Mouse (Mus musculus) liver, embryonic 13.5 days (tissue): Measurements from ENCODE around the gene Nudt2. TPM values are rescaled to one million over a fixed set of nuclear protein-coding genes. Genes with fewer than 3 reads are reported as not detected.

Source experiments
- ATAC-seq: fragments of 200-750 bp; cut with Nextera tagmentation; 2 replicates; pipeline ENCODE4 v1.8.0; 2017; ENCODE audit warnings: low read depth, mild to moderate bottlenecking, moderate number of reproducible peaks, moderate library complexity
- DNase-seq: peaks from one replicate; pipeline ENCODE4 v3.0.0; 2022
- H3K27ac ChIP-seq: fragments of 300-500 bp; sonication (generic); 2 replicates; pipeline ENCODE4 v1.5.1; 2015; ENCODE audit warnings: moderate library complexity, mild to moderate bottlenecking, inconsistent platforms
- H3K27me3 ChIP-seq: fragments of 300-500 bp; sonication (generic); 2 replicates; pipeline ENCODE4 v1.6.1; 2015; ENCODE audit warnings: mild to moderate bottlenecking, inconsistent platforms
- H3K36me3 ChIP-seq: fragments of 300-500 bp; sonication (generic); 2 replicates; pipeline ENCODE4 v1.6.1; 2015; ENCODE audit warnings: mild to moderate bottlenecking, inconsistent platforms
- H3K4me1 ChIP-seq: fragments of 300-500 bp; sonication (generic); replicated peaks from 2 replicates; pipeline ENCODE4 v1.6.1; 2015; ENCODE audit warnings: inconsistent platforms
- H3K4me2 ChIP-seq: fragments of 300-500 bp; sonication (generic); 2 replicates; pipeline ENCODE4 v1.6.1; 2015; ENCODE audit warnings: inconsistent platforms, mild to moderate bottlenecking, moderate library complexity
- H3K4me3 ChIP-seq: fragments of 300-500 bp; sonication (generic); replicated peaks from 2 replicates; pipeline ENCODE4 v1.5.1; 2015; ENCODE audit warnings: mild to moderate bottlenecking, inconsistent platforms
- H3K9ac ChIP-seq: fragments of 300-500 bp; sonication (generic); 2 replicates; pipeline ENCODE4 v1.6.1; 2015; ENCODE audit warnings: mild to moderate bottlenecking, inconsistent platforms
- H3K9me3 ChIP-seq: fragments of 300-500 bp; sonication (generic); replicated peaks from 2 replicates; pipeline ENCODE4 v1.6.1; 2016; ENCODE audit warnings: inconsistent platforms
- WGBS: fragments of 180-500 bp; shearing (Covaris S2); methylation state at CpG from one replicate; pipeline ENCODE4 v1.1.7; 2015; ENCODE audit not compliant: insufficient replicate concordance; 5-methylcytosine and 5-hydroxymethylcytosine counted together
- polyA plus RNA-seq: library from polyadenylated mRNA; unstranded; fragments of >200 nt; fragmentation: Nextera tagmentation; extraction: Ambion mirVana; gene quantifications from 2 replicates; pipeline ENCODE4 v1.2.1, GENCODE M21; 2015

The Nudt2 gene
- polyA plus RNA-seq, 1 experiment from 2014 or later, result 27.7 TPM

DNA sequence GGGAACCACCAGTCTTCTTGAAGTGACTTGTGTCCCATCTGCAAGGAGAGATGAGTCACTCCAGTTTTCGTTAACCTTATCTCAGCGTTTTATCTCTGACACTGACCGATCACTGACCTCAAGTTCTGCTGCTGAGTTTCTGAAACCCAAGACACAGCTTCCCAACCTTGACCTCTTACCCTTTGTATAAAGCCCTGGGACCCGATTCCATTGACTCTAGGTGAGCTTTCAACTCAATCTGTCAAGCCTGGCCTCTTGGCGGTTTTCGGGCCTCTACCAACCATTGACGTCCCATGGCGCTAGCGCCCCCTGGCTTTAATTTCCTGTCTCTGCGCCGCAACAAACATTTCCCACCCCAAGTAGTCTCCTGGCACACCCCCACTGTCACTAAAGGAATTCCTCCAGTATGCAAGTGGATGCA lies 40.2 kb downstream of the Nudt2 start:
- Histone ChIP-seq H3K4me3 (no peak overlapping the region), H3K36me3 (no peaks in the 10 kb centered on the region), H3K27me3 (peaks cover 69% of the 10 kb centered on the region), H3K9me3 (no peaks in the 10 kb centered on the region), H3K4me1 (peaks cover 35% of the 10 kb centered on the region), H3K9ac (no peak overlapping the region), H3K27ac (no peak overlapping the region), H3K4me2 (no peak overlapping the region)
- peak; percentile 16 for DNase-seq
- ATAC-seq, result no peak
- WGBS, result 42% methylated on average over 11 of the region's 11 CpGs

DNA sequence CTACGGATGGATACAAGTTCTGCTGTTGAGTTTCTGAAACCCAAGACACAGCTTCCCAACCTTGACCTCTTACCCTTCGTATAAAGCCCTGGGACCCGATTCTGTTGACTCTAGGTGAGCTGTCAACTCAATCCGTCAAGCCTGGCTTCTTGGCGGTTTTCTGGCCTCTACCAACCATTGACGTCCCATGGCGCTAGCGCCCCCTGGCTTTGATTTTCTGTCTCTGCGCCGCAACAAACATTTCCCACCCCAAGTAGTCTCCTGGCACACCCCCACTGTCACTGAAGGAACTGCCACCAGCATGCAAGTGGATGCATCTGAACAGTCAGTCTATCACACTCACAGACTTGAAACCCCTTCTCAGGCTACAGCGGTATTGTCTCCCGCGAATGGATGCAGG lies 41.2 kb downstream of the Nudt2 start:
- Histone ChIP-seq H3K4me1 (peaks cover 35% of the 10 kb centered on the region), H3K27ac (no peak overlapping the region), H3K4me2 (peak overlapping the region; percentile 80), H3K4me3 (peak overlapping the region; percentile 54), H3K36me3 (no peaks in the 10 kb centered on the region), H3K9ac (peak overlapping the region; percentile 53; the same call in 1 of the 2 replicates), H3K27me3 (peaks cover 60% of the 10 kb centered on the region), H3K9me3 (no peaks in the 10 kb centered on the region)
- no peak for ATAC-seq
- peak; percentile 57 for DNase-seq
- WGBS, result 10% methylated on average over 13 of the region's 13 CpGs

DNA sequence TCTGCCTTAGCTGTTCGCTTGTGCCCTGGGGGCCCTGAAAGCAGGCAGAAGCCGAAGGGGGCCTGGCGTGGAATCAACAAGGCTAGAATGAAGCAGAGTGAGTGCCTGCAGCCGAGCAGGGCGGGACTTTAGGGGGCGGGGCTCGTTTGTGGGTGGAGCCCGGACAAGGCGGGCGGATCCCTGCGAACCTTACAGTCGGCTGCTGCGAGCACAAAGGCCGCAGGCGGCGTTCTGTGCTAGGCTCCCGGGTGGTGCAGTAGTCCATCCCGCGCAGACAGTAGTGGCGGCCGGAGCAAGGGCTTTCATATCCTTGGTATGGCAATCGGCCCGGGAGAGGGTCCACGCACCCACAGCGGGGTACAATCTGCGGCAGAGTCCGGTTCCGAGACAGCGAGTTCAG lies 42.0 kb downstream of the Nudt2 start:
- ATAC-seq, result peak; percentile 57
- Histone ChIP-seq H3K4me3 (peak overlapping the region; percentile 54), H3K9me3 (no peaks in the 10 kb centered on the region), H3K4me2 (peak overlapping the region; percentile 80), H3K27me3 (peaks cover 54% of the 10 kb centered on the region), H3K9ac (peak overlapping the region; percentile 53), H3K27ac (no peak overlapping the region), H3K36me3 (no peaks in the 10 kb centered on the region), H3K4me1 (peaks cover 35% of the 10 kb centered on the region)
- 1% methylated on average over 29 of the region's 29 CpGs for WGBS
- peak; percentile 82 for DNase-seq

DNA sequence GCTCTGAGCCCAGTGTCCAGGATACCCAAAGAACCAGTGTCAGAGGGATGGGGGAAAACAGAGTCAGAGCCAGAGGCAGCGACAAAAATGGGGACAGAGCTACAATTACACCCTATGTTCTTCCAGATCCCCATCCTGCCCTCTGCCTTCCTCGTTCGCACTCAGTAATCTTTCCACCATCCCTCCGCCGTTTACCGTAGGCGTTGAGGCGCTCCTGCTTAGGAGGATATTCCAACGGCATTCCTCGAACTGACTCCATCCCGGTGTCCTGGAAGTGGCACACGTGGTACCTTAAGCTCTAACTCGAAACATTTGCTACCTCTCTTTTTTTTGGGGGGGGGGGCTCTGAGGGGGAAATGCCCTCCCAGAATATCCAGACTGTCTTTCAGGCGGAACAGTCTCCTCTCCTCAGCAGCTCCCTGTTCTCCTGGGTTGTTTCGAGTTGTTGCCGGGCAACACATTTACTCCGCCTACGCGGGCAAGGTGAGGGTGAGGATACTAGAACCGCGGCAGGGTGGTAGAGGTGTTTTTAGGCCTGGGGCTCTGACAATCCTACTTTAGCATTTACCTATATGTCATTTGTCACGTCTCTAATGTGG lies 42.5 kb downstream of the Nudt2 start:
- Histone ChIP-seq H3K9ac (peak overlapping the region; percentile 53), H3K4me3 (peak overlapping the region; percentile 54), H3K9me3 (no peaks in the 10 kb centered on the region), H3K4me1 (peaks cover 30% of the 10 kb centered on the region), H3K27me3 (peaks cover 54% of the 10 kb centered on the region), H3K36me3 (no peaks in the 10 kb centered on the region), H3K27ac (no peak overlapping the region), H3K4me2 (peak overlapping the region; percentile 80)
- ATAC-seq (no peak), DNase-seq (no peak)
- 8% methylated on average over 22 of the region's 22 CpGs for WGBS

DNA sequence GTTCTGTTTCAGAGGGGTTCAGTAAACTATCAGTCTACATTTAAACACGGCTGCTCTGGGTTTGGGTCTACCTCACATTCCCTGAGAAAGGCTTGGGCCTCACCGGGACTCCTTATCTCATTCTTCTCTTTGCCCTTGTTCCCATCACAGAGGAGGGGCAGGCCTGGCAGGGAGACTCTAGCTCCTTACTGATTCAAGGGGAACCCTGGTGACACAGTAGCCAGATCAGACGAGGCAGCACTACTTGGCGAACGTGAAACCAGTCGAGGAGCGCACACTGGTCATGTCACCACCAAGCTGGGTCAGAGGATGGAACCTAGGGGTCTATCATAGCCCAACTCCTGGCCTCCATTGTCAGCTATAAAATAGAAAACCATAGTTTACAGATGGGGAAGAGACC lies 43.0 kb downstream of the Nudt2 start:
- 42% methylated on average over 7 of the region's 7 CpGs for WGBS

DNA sequence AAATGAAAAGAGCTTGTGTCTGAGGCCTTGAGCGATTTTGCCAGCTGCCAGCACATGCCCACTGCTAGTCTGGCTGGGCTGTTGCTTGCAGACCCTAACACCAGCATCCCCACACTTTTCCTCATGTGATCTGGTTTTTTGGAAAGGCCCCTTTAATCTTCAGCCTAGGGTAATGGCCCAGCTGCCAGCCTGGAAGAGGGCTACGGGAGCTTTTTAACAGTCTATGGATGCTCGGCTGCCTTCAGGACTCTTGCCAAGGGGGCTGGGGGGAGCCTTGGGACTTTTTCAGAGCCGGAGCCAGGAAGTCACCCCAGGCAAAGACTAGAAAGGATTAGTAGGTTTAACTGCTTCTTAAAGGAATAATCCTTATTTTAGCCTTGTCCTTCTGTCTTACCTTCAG lies 48.4 kb downstream of the Nudt2 start:
- H3K27ac ChIP-seq, result no peak overlapping the region
- H3K4me2 ChIP-seq, result no peak overlapping the region
- H3K9me3 ChIP-seq, result no peaks in the 10 kb centered on the region
- no peaks in the 10 kb centered on the region for H3K4me1 ChIP-seq
- DNase-seq (no peak), ATAC-seq (no peak)
- H3K9ac ChIP-seq, result no peak overlapping the region
- H3K36me3 ChIP-seq, result no peaks in the 10 kb centered on the region
- WGBS, result 46% methylated on average over 4 of the region's 4 CpGs
- no peak overlapping the region for H3K4me3 ChIP-seq
- peaks cover 36% of the 10 kb centered on the region for H3K27me3 ChIP-seq

More for the DNA sequence above, 43.0 kb downstream of the Nudt2 start:
- peaks cover 25% of the 10 kb centered on the region for H3K4me1 ChIP-seq
- no peaks in the 10 kb centered on the region for H3K36me3 ChIP-seq
- H3K4me3 ChIP-seq, result no peak overlapping the region
- H3K4me2 ChIP-seq, result no peak overlapping the region
- H3K27me3 ChIP-seq, result peaks cover 54% of the 10 kb centered on the region
- no peaks in the 10 kb centered on the region for H3K9me3 ChIP-seq
- ATAC-seq (no peak), DNase-seq (no peak)
- no peak overlapping the region for H3K27ac ChIP-seq
- no peak overlapping the region for H3K9ac ChIP-seq

DNA sequence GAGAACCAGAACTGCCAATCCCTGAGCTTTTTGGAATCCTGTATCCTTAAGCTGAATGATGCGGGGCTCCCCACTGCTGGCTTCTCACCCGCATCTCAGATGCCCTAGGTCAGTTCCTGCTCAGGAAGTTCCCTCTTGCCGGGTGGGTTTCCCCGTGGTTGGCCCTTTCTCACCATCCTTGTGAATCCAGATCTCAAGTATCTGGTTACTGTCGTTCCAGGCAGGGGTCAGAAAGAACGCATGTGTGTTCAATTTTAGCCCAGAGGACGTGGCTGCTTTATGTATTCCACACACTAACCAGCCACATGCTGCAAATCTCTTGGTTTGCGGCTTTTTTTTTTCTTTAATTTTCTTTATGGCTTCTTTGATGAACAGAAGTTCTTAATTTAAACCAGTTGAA lies 48.8 kb downstream of the Nudt2 start:
- DNase-seq, result no peak
- H3K4me1 ChIP-seq, result no peaks in the 10 kb centered on the region
- 22% methylated on average over 8 of the region's 8 CpGs for WGBS
- no peak overlapping the region for H3K27ac ChIP-seq
- H3K4me2 ChIP-seq, result no peak overlapping the region
- H3K4me3 ChIP-seq, result no peak overlapping the region
- no peaks in the 10 kb centered on the region for H3K9me3 ChIP-seq
- no peak for ATAC-seq
- peaks cover 32% of the 10 kb centered on the region for H3K27me3 ChIP-seq
- H3K36me3 ChIP-seq, result no peaks in the 10 kb centered on the region
- no peak overlapping the region for H3K9ac ChIP-seq

DNA sequence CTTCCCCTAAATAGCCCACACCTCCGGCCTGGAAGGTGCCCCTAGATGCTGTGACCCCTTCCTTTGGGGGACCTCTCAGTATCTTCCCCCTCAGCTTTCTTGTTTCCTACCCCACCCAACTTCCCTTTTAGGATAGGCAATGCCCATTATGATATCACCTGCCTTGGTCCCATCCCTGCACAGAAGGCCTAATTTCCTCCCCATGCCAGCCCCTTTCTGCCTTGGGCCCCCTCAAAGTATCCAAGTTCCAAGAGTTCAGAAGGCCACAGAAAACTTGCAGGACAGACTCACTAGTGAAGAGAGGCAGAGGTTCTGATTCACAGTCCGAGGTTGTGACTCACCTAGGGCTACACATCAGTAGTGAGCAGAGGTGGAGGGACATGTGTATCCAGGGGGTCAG lies 52.3 kb downstream of the Nudt2 start, which contains the start of gene 1110017D15Rik:
Gene 1110017D15Rik (minus strand): TSS at position 101 of the 400 bp plus-strand sequence.
- Histone ChIP-seq H3K27me3 (peaks cover 13% of the 10 kb centered on the region), H3K4me1 (no peaks in the 10 kb centered on the region), H3K4me2 (no peak within 1 kb of the TSS), H3K27ac (no peak within 1 kb of the TSS), H3K9me3 (no peaks in the 10 kb centered on the region), H3K4me3 (no peak within 1 kb of the TSS), H3K36me3 (no peaks in the 10 kb centered on the region), H3K9ac (no peak within 1 kb of the TSS)
- ATAC-seq (no peak), DNase-seq (no peak)
- 42% methylated on average over 2 of the region's 2 CpGs for WGBS

DNA sequence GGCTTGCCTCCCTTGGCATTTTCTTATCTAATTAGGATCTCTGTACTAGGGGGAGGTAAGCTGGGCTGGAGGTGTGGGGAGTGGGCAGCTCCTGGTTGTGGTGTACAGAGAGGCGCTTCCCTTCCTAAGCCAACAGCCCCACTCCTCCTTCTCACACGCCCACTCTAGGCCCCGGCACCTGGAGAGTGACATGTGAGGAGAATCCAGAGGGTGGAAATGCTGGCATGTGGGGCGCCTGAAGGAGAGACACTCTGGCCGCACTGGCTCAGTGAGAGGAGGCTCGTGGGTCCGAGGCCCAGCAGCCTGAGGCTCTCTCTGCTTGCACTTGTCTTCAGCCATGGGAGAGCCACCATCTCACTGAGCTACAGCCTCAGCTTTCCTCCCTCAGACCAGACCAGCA lies 53.4 kb downstream of the Nudt2 start:
- H3K4me2 ChIP-seq, result no peak overlapping the region
- H3K9me3 ChIP-seq, result no peaks in the 10 kb centered on the region
- H3K9ac ChIP-seq, result no peak overlapping the region
- DNase-seq, result no peak
- peaks cover 5% of the 10 kb centered on the region for H3K27me3 ChIP-seq
- H3K36me3 ChIP-seq, result no peaks in the 10 kb centered on the region
- no peak overlapping the region for H3K4me3 ChIP-seq
- H3K4me1 ChIP-seq, result no peaks in the 10 kb centered on the region
- no peak for ATAC-seq
- WGBS, result 73% methylated on average over 7 of the region's 7 CpGs
- no peak overlapping the region for H3K27ac ChIP-seq

DNA sequence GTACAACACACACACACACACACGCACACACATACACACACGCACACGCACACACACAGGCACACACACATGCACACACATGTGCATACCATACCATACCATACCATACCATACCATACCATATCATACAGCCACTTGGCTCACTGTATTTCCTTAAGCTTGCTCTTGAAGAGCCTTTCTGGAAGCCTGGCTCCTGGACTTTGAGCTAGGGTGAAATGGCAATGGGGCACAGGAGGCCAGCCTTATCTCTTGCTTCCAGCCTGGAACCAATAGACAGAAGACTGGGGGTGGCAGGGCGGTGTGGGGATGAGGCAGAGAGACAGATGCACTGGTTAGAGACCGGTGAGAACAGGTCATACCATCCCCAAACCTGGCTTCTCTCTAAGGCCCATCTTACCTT lies 54.2 kb downstream of the Nudt2 start:
- no peaks in the 10 kb centered on the region for H3K4me1 ChIP-seq
- no peak overlapping the region for H3K9ac ChIP-seq
- no peaks in the 10 kb centered on the region for H3K9me3 ChIP-seq
- DNase-seq, result no peak
- H3K4me2 ChIP-seq, result no peak overlapping the region
- no peak for ATAC-seq
- 77% methylated on average over 5 of the region's 5 CpGs for WGBS
- H3K36me3 ChIP-seq, result no peaks in the 10 kb centered on the region
- H3K27me3 ChIP-seq, result no peaks in the 10 kb centered on the region; the same call in 1 of the 2 replicates
- H3K27ac ChIP-seq, result no peak overlapping the region
- H3K4me3 ChIP-seq, result no peak overlapping the region

DNA sequence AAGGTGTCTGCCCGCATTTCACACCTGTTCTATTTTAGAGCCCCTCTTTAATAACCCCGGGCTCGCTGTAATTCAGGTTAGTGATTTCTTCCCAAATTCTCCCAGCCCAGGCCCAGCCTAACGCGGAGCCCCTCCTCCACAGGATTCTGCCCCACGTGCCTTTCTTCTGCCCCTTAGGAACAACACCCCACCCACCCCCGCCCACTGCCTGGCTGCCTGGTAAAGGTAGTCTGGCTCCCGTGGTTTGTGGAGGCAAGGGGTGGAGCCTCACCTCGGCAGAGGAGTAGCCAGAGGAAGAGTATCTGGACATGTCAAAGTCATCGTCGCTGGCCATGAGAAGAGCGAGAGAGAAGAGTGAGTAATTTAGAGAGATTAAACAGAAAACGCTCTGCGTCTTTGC lies 55.7 kb downstream of the Nudt2 start:
- Histone ChIP-seq H3K4me3 (no peak overlapping the region), H3K9me3 (no peaks in the 10 kb centered on the region), H3K4me2 (no peak overlapping the region), H3K4me1 (no peaks in the 10 kb centered on the region), H3K9ac (no peak overlapping the region), H3K27ac (no peak overlapping the region), H3K36me3 (no peaks in the 10 kb centered on the region), H3K27me3 (no peaks in the 10 kb centered on the region; the same call in 1 of the 2 replicates)
- 38% methylated on average over 14 of the region's 14 CpGs for WGBS
- no peak for ATAC-seq
- no peak for DNase-seq

DNA sequence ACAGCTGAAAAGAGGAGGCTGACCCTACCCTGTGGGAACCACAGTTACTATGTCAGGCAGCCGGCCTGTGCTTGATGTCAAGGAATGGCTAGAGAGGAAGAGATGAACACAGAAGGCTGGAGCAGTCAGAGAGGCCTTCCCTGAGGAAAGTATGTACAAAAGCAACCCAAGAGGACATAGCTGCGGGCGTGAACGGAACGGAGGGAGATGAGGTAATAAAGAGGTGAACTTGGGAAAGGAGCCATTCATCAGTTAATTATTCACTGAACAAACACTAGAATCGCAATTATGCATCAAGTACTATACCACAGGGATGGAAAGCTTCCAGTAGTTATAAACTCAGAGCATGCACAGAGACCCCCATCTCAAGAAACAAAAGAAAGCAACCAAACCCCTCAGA lies 57.2 kb downstream of the Nudt2 start:
- Histone ChIP-seq H3K4me3 (no peak overlapping the region), H3K36me3 (no peaks in the 10 kb centered on the region), H3K27ac (no peak overlapping the region), H3K9ac (no peak overlapping the region), H3K27me3 (no peaks in the 10 kb centered on the region; the same call in 1 of the 2 replicates), H3K9me3 (no peaks in the 10 kb centered on the region), H3K4me2 (no peak overlapping the region), H3K4me1 (no peaks in the 10 kb centered on the region)
- DNase-seq (no peak), ATAC-seq (no peak)
- 67% methylated on average over 6 of the region's 6 CpGs for WGBS
